Mouse (Mus musculus) thymus, postnatal 10 days (tissue): ENCODE measurements around the gene Srsf3.

Source experiments
- DNase-seq, 2 experiments: peaks; one replicate each; pipeline ENCODE4 v3.0.0; 2021; ENCODE audit warnings: low spot score in 2 of 2

Srsf3 gene

GRCm38 (mm10) chr17:29091348-29091944 lies 59.0 kb downstream of the Srsf3 start:
- no peak for DNase-seq

GRCm38 (mm10) chr17:29092497-29092896 lies 60.1 kb downstream of the Srsf3 start:
- DNase-seq: no peak
